Mouse (Mus musculus) adrenal gland, adult (tissue): ENCODE data around the gene Tfe3.
"Not testable (repeated sequence)": the region's sequence is repeated elsewhere in the genome, so short reads cannot be mapped to it uniquely, and the experiment has no call there.

Source experiments
- DNase-seq, 2 experiments: peaks; one replicate each; pipeline ENCODE4 v3.0.0; 2022 to 2023; ENCODE audit warnings: low spot score in 1 of 2; ENCODE audit not compliant: inconsistent age in 2 of 2

The Tfe3 gene

GRCm38 (mm10) chrX:7802157-7802556 is 39.8 kb downstream of the Tfe3 start:
- DNase-seq: not testable (repeated sequence)

GRCm38 (mm10) chrX:7815016-7815415 is 52.7 kb downstream of the Tfe3 start:
- peak in 1 of 2 experiments; percentile 52 for DNase-seq

GRCm38 (mm10) chrX:7821865-7822779 is 59.8 kb downstream of the Tfe3 start, which contains the start of gene Kcnd1:
Kcnd1 (plus strand) TSS chrX:7822289.
- peak; percentile 9 to 43 for DNase-seq
